Mouse (Mus musculus) urinary bladder, adult 18-20 months (tissue): Measurements from ENCODE around the gene 5430419D17Rik.

Experiments used
- DNase-seq, 2 experiments: peaks; one replicate each; pipeline ENCODE4 v3.0.0; 2022; ENCODE audit warnings: low spot score in 2 of 2, mixed read lengths in 2 of 2

5430419D17Rik gene

GRCm38 (mm10) chr7:131314493-131314892, 140.3 kb downstream of the 5430419D17Rik start:
- no peak for DNase-seq

DNA sequence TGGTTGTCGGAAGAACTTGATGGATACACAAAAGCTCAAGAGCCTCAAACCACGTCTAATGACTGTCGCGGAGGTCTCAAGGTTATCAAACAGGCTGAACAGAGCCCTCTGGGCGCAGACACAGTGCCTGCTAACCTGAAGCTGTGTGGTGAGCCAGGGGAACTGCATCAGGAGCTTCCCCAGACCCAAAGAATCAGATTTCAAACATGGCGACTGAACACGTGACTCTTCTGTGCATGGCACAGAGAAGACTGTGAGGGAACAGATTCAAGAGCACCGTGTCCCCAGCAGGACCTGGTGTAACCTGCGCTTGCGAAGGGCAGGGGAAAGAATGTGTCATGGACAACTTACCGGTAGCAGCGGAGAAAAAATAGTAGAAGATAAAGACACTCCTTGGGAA, 143.4 kb downstream of the 5430419D17Rik start:
- no peak for DNase-seq

- DNase-seq = no peak
Observed at GRCm38 (mm10) chr7:131318340-131318739, 144.1 kb downstream of the 5430419D17Rik start.

- DNase-seq = no peak
Observed at GRCm38 (mm10) chr7:131322192-131322591, 148.0 kb downstream of the 5430419D17Rik start, which contains the start of gene Cuzd1. Gene Cuzd1, minus strand, starts transcription at chr7:131322292.

GRCm38 (mm10) chr7:131327054-131327453, 152.9 kb downstream of the 5430419D17Rik start:
- DNase-seq = no peak

DNA sequence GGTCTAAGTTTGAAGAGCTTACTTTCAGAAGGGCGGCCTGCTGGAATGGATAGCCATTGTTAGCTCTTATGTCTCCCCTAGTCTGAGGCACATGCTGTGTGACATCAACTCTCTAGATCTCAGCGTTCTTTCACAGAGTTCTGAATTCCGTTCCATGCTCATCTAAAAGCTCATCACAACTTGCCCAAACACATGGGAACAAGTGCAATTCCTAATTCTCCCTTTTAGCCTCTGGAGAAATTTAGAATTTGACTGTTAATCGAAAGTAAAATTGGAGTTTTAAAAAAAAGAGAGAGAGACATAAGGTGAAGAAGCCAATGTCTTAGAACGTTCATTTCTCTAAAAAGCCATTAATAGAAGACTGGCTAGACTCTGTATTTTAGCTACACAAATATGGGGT, 155.2 kb downstream of the 5430419D17Rik start, which contains the start of gene Fam24b:
Gene Fam24b, minus strand, starts transcription at position 101 of the 400 bp plus-strand sequence.
- DNase-seq = no peak

DNA sequence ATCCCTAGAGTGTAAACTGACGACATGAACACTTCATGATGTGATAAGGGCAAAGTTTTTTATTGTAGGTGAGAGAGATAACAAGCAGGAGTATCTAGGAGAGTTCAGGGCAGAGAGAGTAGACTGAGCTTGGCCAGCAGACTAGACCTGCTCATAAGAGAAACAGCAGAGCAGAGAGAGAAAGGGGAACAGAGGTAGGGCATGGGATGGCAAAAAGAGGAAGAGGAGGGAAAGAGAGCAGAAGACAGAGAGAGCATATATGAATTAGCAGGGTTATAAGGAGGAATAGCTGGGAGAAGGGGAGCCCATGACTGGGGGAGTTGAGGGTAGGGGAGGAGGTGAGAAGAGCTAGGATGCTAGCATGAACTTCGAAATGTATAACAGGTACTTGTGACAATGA, 157.5 kb downstream of the 5430419D17Rik start:
- DNase-seq = no peak

DNA sequence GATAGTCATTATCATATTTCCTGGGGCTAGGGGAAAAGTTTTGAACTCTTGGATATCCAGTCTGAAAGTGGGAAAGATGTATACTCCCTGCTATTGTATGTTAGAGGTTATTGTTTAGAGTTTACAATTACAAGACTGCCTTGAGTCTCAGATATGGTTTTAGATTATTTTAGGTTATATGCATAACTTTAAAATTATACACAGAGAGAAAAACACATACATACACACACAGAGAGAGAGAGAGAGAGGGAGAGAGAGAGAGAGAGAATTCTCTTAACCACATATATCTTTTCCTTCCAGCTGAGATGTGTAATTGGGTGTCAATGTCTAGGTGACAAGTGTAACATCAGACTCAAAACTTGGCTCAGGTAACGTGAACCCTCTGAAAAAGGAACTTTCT, 159.4 kb downstream of the 5430419D17Rik start, which contains the start of gene Fam24a:
Gene Fam24a, plus strand, starts transcription at position 301 of the 400 bp plus-strand sequence.
- DNase-seq = no peak

DNA sequence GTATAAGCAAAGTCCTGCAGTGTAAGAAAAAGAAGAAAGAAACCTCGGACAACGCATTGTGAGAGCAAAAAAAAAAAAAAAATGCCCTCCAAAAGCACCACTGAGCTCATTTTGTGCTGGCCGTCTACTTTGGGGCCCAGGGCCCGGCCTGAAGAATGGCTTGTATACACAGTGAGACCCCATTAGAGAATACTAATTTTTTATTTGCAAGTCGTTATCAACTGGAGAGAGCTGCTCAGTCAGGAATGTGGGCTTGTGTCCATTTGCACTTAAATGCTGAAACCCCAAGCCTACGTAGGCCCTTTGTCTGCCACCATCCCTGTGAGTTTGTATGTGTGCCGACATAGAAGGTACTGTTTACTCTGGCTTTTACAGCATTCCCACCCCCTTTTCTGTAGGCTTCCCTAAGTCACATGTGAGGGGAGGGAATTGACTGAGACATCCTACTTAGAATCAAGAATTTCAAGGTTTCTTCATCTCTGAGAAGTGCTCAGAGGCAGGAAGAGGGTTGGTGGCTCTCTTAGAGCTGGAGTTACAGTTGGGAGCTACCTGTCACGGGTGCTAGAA, 163.4 kb downstream of the 5430419D17Rik start:
- DNase-seq = no peak

DNA sequence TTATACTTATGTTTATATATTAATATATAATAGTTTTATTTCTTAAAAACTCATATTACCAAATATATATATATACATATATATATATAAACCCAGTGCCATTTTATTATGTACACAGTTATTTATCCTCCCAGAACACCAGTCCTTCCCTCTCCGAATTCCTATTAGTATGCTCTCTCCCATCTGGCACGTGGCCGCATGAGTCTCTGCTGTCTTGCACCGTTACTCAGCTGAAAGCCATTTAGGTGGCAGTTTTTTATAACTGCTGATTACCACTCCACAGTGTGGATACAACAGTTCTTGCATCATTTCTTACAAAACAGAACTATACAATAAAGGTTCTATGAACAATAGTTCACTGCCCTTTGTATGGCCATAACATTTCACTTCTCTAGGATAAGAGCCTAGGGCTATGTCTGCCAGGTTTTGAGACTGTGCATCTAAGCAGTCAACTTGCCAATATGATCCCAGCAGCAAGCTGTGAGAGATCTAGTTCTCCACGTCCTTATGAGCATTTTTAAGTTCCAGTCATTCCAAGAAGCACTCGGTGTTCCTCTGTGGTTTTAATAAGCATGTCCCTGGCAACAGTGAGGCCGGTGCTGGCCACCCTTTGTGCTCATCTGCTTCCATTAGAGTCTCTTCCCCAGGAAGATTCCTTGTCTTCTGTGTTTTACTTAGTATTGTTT, 171.8 kb downstream of the 5430419D17Rik start:
- DNase-seq = no peak
